Mouse (Mus musculus) liver, adult 2 months (tissue): Measurements from ENCODE around the gene Sfr1. TPM values are rescaled to one million over a fixed set of nuclear protein-coding genes. Genes with fewer than 3 reads are reported as not detected.

Source experiments
- DNase-seq: peaks from one replicate; pipeline ENCODE4 v3.0.0-alpha.2; 2011; ENCODE audit warnings: low read depth, low spot score; ENCODE audit errors: extremely low read depth
- H3K27ac ChIP-seq: fragments of 200-500 bp; replicated peaks from 2 replicates; pipeline ENCODE4 v1.5.1; 2012; ENCODE audit warnings: low read depth, mild to moderate bottlenecking, control low read depth, inconsistent platforms, low read length; ENCODE audit not compliant: insufficient read depth
- H3K27me3 ChIP-seq: fragments of 200-500 bp; 2 replicates; pipeline ENCODE4 v1.6.1; 2012; ENCODE audit warnings: mild to moderate bottlenecking, moderate library complexity, low read length, inconsistent platforms; ENCODE audit not compliant: control insufficient read depth, insufficient read depth
- H3K36me3 ChIP-seq: fragments of 200-500 bp; 2 replicates; pipeline ENCODE4 v1.6.1; 2012; ENCODE audit warnings: low read length, inconsistent platforms; ENCODE audit not compliant: control insufficient read depth, insufficient read depth
- H3K4me1 ChIP-seq: fragments of 200-500 bp; 2 replicates; pipeline ENCODE4 v1.6.1; 2011; ENCODE audit warnings: low read length; ENCODE audit not compliant: control insufficient read depth, insufficient read depth
- H3K4me3 ChIP-seq: fragments of 200-500 bp; 2 replicates; pipeline ENCODE4 v1.5.1; 2011; ENCODE audit warnings: low read depth, mild to moderate bottlenecking, control low read depth, low read length, moderate library complexity; ENCODE audit not compliant: insufficient read depth
- H3K79me2 ChIP-seq: fragments of 200-500 bp; 2 replicates; pipeline ENCODE4 v1.6.1; 2012; ENCODE audit warnings: inconsistent platforms, mild to moderate bottlenecking, low read length, moderate library complexity; ENCODE audit not compliant: control insufficient read depth, insufficient read depth
- H3K9ac ChIP-seq: fragments of 200-500 bp; 2 replicates; pipeline ENCODE4 v1.6.1; 2012; ENCODE audit warnings: low read depth, mild to moderate bottlenecking, control low read depth, inconsistent platforms, low read length
- CTCF ChIP-seq: fragments of 200-500 bp; IDR thresholded peaks from 2 replicates; pipeline ENCODE4 v1.5.1; 2011; ENCODE audit warnings: low read depth, low read length, control low read depth
- POLR2A ChIP-seq: fragments of 200-500 bp; IDR thresholded peaks from 2 replicates; pipeline ENCODE4 v1.6.1; 2011; ENCODE audit warnings: low read length, control low read depth; ENCODE audit not compliant: insufficient read depth; ENCODE audit errors: extremely low read depth
- WGBS: fragments of 180-500 bp; shearing (Covaris S2); methylation state at CpG from one replicate; pipeline ENCODE4 v1.1.7; 2018; 5-methylcytosine and 5-hydroxymethylcytosine counted together
- polyA plus RNA-seq: library from polyadenylated mRNA; depleted of rRNA; stranded (reverse); fragments of >200 nt; gene quantifications from 2 replicates; pipeline ENCODE4 v1.2.3, GENCODE M21; 2012; rRNA removed
- total RNA-seq: library from RNA; depleted of rRNA; stranded (reverse); fragments of >200 nt; gene quantifications from 2 replicates; pipeline ENCODE4 v1.2.3, GENCODE M21; 2014; rRNA removed

Sfr1 gene
- total and polyA plus RNA-seq, 2 experiments = 13.7 to 16.6 TPM

DNA sequence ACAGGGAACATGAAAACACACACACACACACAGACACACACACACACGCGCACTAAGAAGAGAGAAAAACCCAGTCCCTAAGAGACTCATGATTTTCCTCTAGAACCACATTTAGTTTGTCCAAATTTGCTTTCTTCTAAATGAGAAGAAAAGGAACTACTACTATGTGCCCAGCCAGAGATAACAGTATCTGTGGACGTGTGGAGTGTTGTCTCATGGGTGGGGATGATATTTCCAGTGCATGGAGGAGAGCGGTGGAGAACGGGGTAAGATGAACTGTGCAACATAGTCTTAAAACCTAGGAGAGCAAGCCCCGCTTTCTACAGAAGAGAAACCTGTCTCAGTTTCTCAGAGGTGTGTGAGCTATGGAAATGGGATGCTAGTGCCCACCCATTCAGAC lies 52.4 kb downstream of the Sfr1 start:
- no peaks in the 10 kb centered on the region for H3K79me2 ChIP-seq
- no peak for DNase-seq
- no peak overlapping the region for H3K27ac ChIP-seq
- no peaks in the 10 kb centered on the region for H3K36me3 ChIP-seq
- 85% methylated on average over 6 of the region's 6 CpGs for WGBS
- no peaks in the 10 kb centered on the region for H3K27me3 ChIP-seq
- TF ChIP-seq CTCF (no peak), POLR2A (no peak)
- H3K9ac ChIP-seq = no peak overlapping the region
- no peak overlapping the region for H3K4me3 ChIP-seq
- H3K4me1 ChIP-seq = no peaks in the 10 kb centered on the region

Other genes with a start within 250 kb of the Sfr1 start
- gene Stn1, start 194.2 kb upstream of the Sfr1 start, total RNA-seq = 3.7 and 5.0 TPM in 2 replicates
- 3.7 and 4.7 TPM in 2 replicates for gene Stn1, start 194.2 kb upstream of the Sfr1 start, polyA plus RNA-seq
- 21.7 and 27.3 TPM in 2 replicates for gene Slk, start 152.0 kb upstream of the Sfr1 start, total RNA-seq
- 3.7 and 5.3 TPM in 2 replicates for gene Slk, start 152.0 kb upstream of the Sfr1 start, polyA plus RNA-seq
- 0.09 and 0.27 TPM in 2 replicates for gene Col17a1, start 39.6 kb upstream of the Sfr1 start, total RNA-seq
- 0.12 and 0.27 TPM in 2 replicates for gene Col17a1, start 39.6 kb upstream of the Sfr1 start, polyA plus RNA-seq
- 149 and 176 TPM in 2 replicates for gene Gsto1, start 123.3 kb downstream of the Sfr1 start, total RNA-seq
- 116 and 123 TPM in 2 replicates for gene Gsto1, start 123.3 kb downstream of the Sfr1 start, polyA plus RNA-seq
- gene Gsto2, start 133.9 kb downstream of the Sfr1 start, total RNA-seq = 0.40 and 1.3 TPM in 2 replicates
- 0.32 TPM in 2 replicates for gene Gsto2, start 133.9 kb downstream of the Sfr1 start, polyA plus RNA-seq
- not detected in 2 replicates for gene Cfap43, start 187.6 kb downstream of the Sfr1 start, total RNA-seq
- gene Cfap43, start 187.6 kb downstream of the Sfr1 start, polyA plus RNA-seq = not detected in 2 replicates
- 0.65 and 0.94 TPM in 2 replicates for gene Itprip, start 187.6 kb downstream of the Sfr1 start, total RNA-seq
- gene Itprip, start 187.6 kb downstream of the Sfr1 start, polyA plus RNA-seq = 0.46 and 0.51 TPM in 2 replicates
- gene Cfap58, start 206.0 kb downstream of the Sfr1 start, total RNA-seq = not detected in 2 replicates
- gene Cfap58, start 206.0 kb downstream of the Sfr1 start, polyA plus RNA-seq = not detected in 2 replicates